Mouse (Mus musculus) stomach, postnatal 0 days (tissue): ENCODE data around the gene Chrna1.

Source experiments
- CTCF ChIP-seq: IDR thresholded peaks from 2 replicates; pipeline ENCODE4 v1.5.1; 2016; ENCODE audit warnings: antibody characterized with exemption, low read depth, mild to moderate bottlenecking, moderate library complexity
- EP300 ChIP-seq: optimal IDR thresholded peaks from 2 replicates; pipeline ENCODE3; 2016; ENCODE audit warnings: antibody characterized with exemption

GRCm38 (mm10) chr2:73571304-73571703 is 8.8 kb downstream of the Chrna1 start:
- TF ChIP-seq CTCF (no peak), EP300 (no peak)
